Mouse (Mus musculus) liver, adult 2 months (tissue): ENCODE measurements around the gene Ifrd1. TPM values are rescaled to one million over a fixed set of nuclear protein-coding genes. Genes with fewer than 3 reads are reported as not detected.
"Not testable (repeated sequence)": the region's sequence is repeated elsewhere in the genome, so short reads cannot be mapped to it uniquely, and the experiment has no call there.

Experiments used
- DNase-seq: peaks from one replicate; pipeline ENCODE4 v3.0.0-alpha.2; 2011; ENCODE audit warnings: low read depth, low spot score; ENCODE audit errors: extremely low read depth
- H3K27ac ChIP-seq: fragments of 200-500 bp; replicated peaks from 2 replicates; pipeline ENCODE4 v1.5.1; 2012; ENCODE audit warnings: low read depth, mild to moderate bottlenecking, control low read depth, inconsistent platforms, low read length; ENCODE audit not compliant: insufficient read depth
- H3K27me3 ChIP-seq: fragments of 200-500 bp; 2 replicates; pipeline ENCODE4 v1.6.1; 2012; ENCODE audit warnings: mild to moderate bottlenecking, moderate library complexity, low read length, inconsistent platforms; ENCODE audit not compliant: control insufficient read depth, insufficient read depth
- H3K36me3 ChIP-seq: fragments of 200-500 bp; 2 replicates; pipeline ENCODE4 v1.6.1; 2012; ENCODE audit warnings: low read length, inconsistent platforms; ENCODE audit not compliant: control insufficient read depth, insufficient read depth
- H3K4me1 ChIP-seq: fragments of 200-500 bp; 2 replicates; pipeline ENCODE4 v1.6.1; 2011; ENCODE audit warnings: low read length; ENCODE audit not compliant: control insufficient read depth, insufficient read depth
- H3K4me3 ChIP-seq: fragments of 200-500 bp; 2 replicates; pipeline ENCODE4 v1.5.1; 2011; ENCODE audit warnings: low read depth, mild to moderate bottlenecking, control low read depth, low read length, moderate library complexity; ENCODE audit not compliant: insufficient read depth
- H3K79me2 ChIP-seq: fragments of 200-500 bp; 2 replicates; pipeline ENCODE4 v1.6.1; 2012; ENCODE audit warnings: inconsistent platforms, mild to moderate bottlenecking, low read length, moderate library complexity; ENCODE audit not compliant: control insufficient read depth, insufficient read depth
- H3K9ac ChIP-seq: fragments of 200-500 bp; 2 replicates; pipeline ENCODE4 v1.6.1; 2012; ENCODE audit warnings: low read depth, mild to moderate bottlenecking, control low read depth, inconsistent platforms, low read length
- CTCF ChIP-seq: fragments of 200-500 bp; IDR thresholded peaks from 2 replicates; pipeline ENCODE4 v1.5.1; 2011; ENCODE audit warnings: low read depth, low read length, control low read depth
- POLR2A ChIP-seq: fragments of 200-500 bp; IDR thresholded peaks from 2 replicates; pipeline ENCODE4 v1.6.1; 2011; ENCODE audit warnings: low read length, control low read depth; ENCODE audit not compliant: insufficient read depth; ENCODE audit errors: extremely low read depth
- WGBS: fragments of 180-500 bp; shearing (Covaris S2); methylation state at CpG from one replicate; pipeline ENCODE4 v1.1.7; 2018; 5-methylcytosine and 5-hydroxymethylcytosine counted together
- polyA plus RNA-seq: library from polyadenylated mRNA; depleted of rRNA; stranded (reverse); fragments of >200 nt; gene quantifications from 2 replicates; pipeline ENCODE4 v1.2.3, GENCODE M21; 2012
- total RNA-seq: library from RNA; depleted of rRNA; stranded (reverse); fragments of >200 nt; gene quantifications from 2 replicates; pipeline ENCODE4 v1.2.3, GENCODE M21; 2014

The Ifrd1 gene
- total and polyA plus RNA-seq, 2 experiments = 4.8 to 24.3 TPM

DNA sequence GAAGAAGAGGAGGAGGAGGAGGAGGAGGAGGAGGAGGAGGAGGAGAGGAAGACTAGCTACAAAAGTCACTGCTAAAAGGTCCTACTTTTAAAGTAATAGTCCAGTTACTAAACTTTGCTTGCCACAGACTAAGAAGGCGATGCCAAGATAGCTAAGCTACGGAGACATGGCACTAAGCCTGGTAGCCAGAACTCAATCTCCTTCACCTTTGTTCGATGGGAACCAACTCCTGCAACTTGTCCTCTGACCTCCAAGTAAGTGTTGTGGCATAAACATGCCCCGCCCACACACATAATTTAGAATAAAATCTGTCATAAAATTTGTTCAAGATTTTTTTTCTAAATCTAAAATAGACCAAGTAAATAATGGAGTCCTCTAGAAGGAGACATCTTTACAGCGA is 50.3 kb downstream of the Ifrd1 start:
- H3K9ac ChIP-seq = no peak overlapping the region
- DNase-seq = peak; percentile 36
- no peaks in the 10 kb centered on the region for H3K4me1 ChIP-seq
- TF ChIP-seq CTCF (no peak), POLR2A (no peak)
- H3K4me3 ChIP-seq = no peak overlapping the region
- WGBS = 67% methylated on average over 5 of the region's 5 CpGs
- H3K27me3 ChIP-seq = no peaks in the 10 kb centered on the region
- H3K36me3 ChIP-seq = peaks cover 21% of the 10 kb centered on the region
- no peaks in the 10 kb centered on the region for H3K79me2 ChIP-seq
- no peak overlapping the region for H3K27ac ChIP-seq

DNA sequence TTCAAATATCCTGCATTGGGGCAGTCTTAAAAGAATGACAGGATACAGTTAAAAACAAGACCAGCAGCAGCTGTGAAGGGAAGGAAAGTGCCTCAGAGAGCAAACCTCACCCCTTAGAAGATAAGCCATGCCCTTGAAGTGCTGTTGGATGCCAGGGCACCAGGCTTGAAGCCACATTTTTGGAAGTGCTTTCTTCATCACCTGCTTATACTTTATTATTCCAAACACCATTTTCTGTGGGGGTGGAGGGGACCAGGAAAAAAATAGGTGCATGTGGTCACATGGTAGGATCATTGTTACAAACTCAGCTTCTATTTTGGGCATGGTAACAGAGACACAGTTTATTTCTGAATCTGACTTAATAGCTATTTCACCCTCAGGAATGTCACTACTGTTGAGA is 50.8 kb downstream of the Ifrd1 start:
- Histone ChIP-seq H3K9ac (no peak overlapping the region), H3K27ac (no peak overlapping the region), H3K4me3 (no peak overlapping the region), H3K4me1 (no peaks in the 10 kb centered on the region), H3K79me2 (no peaks in the 10 kb centered on the region), H3K27me3 (no peaks in the 10 kb centered on the region), H3K36me3 (peaks cover 17% of the 10 kb centered on the region)
- no peak for DNase-seq
- TF ChIP-seq CTCF (no peak), POLR2A (no peak)

DNA sequence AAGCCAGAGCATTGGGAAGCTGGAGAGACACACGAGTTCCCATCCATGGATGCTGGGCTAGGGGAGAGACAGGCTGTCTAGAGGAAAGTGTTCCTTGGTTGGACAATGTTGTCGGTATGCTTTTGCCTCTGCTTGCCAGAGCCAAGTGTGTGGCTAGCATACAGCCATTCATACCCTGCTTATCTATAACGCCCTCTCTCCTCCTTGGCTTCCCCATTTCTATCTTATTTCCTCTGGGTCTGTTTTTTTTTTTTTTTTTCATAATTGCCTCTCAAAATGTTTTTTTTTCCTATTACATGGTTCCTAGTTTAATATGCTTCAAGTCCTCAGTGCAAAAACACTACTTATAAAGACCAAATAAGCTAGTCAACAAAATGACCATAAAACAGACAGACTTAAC is 62.8 kb downstream of the Ifrd1 start:
- 80% methylated on average over 3 of the region's 3 CpGs for WGBS
- TF ChIP-seq POLR2A (no peak), CTCF (no peak)

GRCm38 (mm10) chr12:40177089-40177488 is 71.2 kb downstream of the Ifrd1 start:
- 53% methylated on average over 6 of the region's 6 CpGs for WGBS
- peak; percentile 8 for DNase-seq
- TF ChIP-seq POLR2A (no peak), CTCF (peak; percentile 29; the same call in 1 of the 2 replicates)
- no peaks in the 10 kb centered on the region for H3K4me1 ChIP-seq
- no peaks in the 10 kb centered on the region; the same call in 1 of the 2 replicates for H3K27me3 ChIP-seq
- H3K4me3 ChIP-seq = no peak overlapping the region
- no peaks in the 10 kb centered on the region for H3K79me2 ChIP-seq
- H3K36me3 ChIP-seq = no peaks in the 10 kb centered on the region
- no peak overlapping the region for H3K27ac ChIP-seq
- H3K9ac ChIP-seq = no peak overlapping the region

More for the DNA sequence above, 62.8 kb downstream of the Ifrd1 start:
- no peaks in the 10 kb centered on the region for H3K36me3 ChIP-seq
- no peak overlapping the region for H3K4me3 ChIP-seq
- no peaks in the 10 kb centered on the region for H3K4me1 ChIP-seq
- no peaks in the 10 kb centered on the region; the same call in 1 of the 2 replicates for H3K27me3 ChIP-seq
- H3K27ac ChIP-seq = no peak overlapping the region
- DNase-seq = no peak
- H3K9ac ChIP-seq = no peak overlapping the region
- no peaks in the 10 kb centered on the region for H3K79me2 ChIP-seq

DNA sequence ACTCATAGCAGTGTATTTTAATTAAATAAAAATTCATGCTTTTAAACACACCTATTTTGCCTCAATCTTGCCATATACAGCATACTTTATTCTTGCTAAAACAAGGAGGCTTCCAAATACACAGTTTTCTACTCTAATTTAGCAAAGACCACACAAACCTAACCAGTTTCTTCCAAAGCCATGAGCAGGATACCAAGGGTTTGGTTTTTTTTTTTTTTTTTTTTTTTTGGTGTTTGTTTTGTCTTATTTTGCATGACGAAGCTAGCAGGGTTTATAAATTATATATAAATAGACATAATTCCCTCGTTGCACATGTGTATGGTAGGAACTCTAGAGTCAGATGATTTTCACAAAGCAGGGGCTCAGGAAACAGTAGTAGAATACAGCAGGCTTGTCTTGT is 72.1 kb downstream of the Ifrd1 start:
- 62% methylated on average over 2 of the region's 2 CpGs for WGBS
- Histone ChIP-seq H3K36me3 (no peaks in the 10 kb centered on the region), H3K4me1 (no peaks in the 10 kb centered on the region), H3K4me3 (no peak overlapping the region), H3K27ac (no peak overlapping the region), H3K9ac (no peak overlapping the region), H3K27me3 (no peaks in the 10 kb centered on the region; the same call in 1 of the 2 replicates), H3K79me2 (no peaks in the 10 kb centered on the region)
- no peak for DNase-seq
- TF ChIP-seq CTCF (no peak), POLR2A (no peak)

DNA sequence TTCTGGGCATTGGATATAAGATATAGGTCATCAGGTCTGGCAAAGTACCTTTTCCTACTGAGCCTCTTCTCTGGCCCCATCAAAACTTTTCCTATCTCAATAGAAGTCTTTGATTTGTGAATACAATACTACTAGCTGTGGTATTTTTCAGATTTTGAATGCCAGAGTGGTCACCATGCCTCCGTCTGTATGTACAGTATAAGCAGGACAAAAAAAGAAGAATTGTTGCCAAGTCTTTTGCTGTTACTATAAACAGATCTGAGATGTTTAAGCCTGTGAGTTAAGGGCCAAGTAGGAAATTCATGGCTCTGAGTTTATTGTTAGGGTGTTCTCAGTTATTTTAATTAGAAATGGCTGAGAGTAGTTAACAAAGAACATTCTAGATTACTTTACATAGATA is 73.1 kb downstream of the Ifrd1 start:
- not testable (repeated sequence) for H3K4me1 ChIP-seq, H3K4me3 ChIP-seq, H3K36me3 ChIP-seq, H3K9ac ChIP-seq, H3K79me2 ChIP-seq, DNase-seq, H3K27ac ChIP-seq, H3K27me3 ChIP-seq
- WGBS = 67% methylated on average over 1 of the region's 1 CpGs
